Mouse (Mus musculus) cerebellum, postnatal 10 days (tissue): ENCODE results near the gene Rprml.
A peak's percentile ranks its signal among the peaks of the same experiment; 100 is the strongest.

Source experiments
- DNase-seq, 2 experiments: peaks; one replicate each; pipeline ENCODE4 v3.0.0; 2021; ENCODE audit warnings: mixed read lengths in 2 of 2

Rprml gene

GRCm38 (mm10) chr11:103665695-103666094 is 16.3 kb downstream of the Rprml start:
- no peak for DNase-seq

- DNase-seq: peak; percentile 89 to 93
Measured at GRCm38 (mm10) chr11:103666181-103666906, 17.0 kb downstream of the Rprml start.

DNA sequence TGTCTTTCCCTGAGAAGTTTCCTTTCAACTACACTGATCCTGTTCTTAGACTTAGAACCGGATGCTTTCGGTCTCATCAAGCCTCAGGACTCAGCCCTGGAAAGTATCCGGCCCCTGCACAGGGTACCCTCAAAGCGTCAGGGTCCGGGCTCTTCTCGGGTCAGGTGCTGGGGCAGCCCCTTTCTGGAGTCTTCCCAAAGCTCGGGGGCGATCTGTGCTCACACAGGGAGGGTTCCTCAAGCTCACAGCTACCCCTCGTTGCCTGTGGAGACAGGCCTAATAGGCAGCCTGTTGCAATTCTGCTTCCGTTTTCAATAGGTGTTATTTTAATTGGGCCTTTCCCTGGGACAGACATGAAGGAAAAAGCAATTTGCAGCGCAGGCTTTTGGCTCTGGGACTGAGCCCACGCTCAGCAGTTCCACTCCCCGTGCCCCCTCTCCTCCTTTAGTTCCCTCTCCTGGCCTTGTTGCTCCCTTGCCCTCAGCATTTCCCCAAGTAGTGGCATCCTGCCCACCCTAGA is 17.6 kb downstream of the Rprml start:
- peak; percentile 24 to 38 for DNase-seq

GRCm38 (mm10) chr11:103675556-103675955 is 26.2 kb downstream of the Rprml start:
- peak; percentile 85 to 89 for DNase-seq

- DNase-seq: peak; percentile 78 to 80
Measured at GRCm38 (mm10) chr11:103677042-103677441, 27.7 kb downstream of the Rprml start.

DNA sequence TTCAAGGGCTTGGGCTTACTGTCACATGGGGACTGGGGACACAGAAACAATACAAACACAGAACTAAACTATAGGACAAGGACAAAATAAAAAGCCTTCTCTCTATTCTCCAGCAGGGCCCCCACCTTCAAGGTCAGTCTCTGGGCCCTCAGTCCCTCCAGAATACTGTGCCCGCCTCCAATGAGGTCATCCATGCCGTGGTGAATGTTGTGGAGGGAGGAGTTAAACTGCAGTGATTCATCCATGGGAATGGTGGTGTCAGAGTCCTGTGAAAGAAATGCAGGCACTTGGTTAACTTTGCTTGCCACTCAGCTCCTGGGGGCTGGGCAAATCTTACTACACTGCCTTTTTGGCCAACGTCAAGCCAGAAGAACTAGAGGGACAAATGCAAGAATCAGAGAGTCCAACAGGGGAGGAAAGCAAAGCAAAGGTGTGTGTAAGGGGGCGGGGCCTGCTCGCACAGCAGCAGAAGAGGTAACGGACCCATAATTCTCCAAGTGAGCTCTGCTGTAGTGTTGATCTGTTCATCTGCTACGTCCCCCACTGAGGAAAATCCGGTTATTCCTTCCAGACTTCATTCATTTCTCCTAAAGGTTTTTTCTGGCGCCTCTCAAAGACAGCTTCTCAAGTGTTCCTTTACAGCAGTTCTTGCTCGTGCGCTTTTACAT is 34.4 kb downstream of the Rprml start:
- no peak for DNase-seq

- peak; percentile 52 to 67 for DNase-seq
Measured at GRCm38 (mm10) chr11:103685261-103685736, 35.9 kb downstream of the Rprml start.

- DNase-seq: no peak
Measured at GRCm38 (mm10) chr11:103686706-103687105, 37.3 kb downstream of the Rprml start.

- DNase-seq: no peak
Measured at GRCm38 (mm10) chr11:103688271-103688979, 39.1 kb downstream of the Rprml start.

DNA sequence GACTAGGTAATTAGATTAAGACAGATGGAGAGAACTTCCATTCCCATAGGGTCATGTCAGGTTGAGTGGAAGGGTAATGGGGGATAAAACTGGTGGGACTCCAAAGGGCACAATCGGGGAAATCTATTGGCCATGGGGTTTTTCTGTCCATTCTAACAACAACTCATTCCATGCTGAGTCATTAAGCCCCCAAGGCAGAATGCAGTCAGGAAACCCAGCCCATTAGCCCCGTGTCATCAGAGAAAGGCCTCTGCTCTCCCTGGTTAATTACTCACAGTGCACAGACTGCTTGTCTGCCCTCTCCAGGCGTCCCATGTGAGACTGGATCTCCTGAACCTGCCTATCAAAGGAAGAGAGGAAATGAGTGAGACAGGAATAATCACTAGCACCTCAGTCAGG is 39.6 kb downstream of the Rprml start:
- no peak for DNase-seq

DNA sequence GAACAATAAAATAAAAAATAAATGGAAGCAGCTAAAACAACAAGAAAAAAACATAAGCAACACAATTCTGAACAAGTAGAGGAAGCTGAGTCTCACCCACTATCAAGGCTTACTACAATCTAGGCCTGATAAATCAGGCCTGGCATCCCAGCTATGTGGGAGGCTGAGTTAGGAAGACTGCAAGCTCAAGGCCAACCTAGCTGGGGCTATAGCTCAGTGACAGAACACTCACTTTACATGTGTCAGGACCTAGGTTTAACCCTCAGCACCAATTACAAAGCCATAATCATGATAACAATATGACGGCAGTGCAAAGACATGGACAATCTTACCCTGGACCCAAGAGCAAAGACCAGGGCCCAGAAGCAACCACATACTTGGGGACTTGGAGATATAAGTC is 41.7 kb downstream of the Rprml start:
- no peak for DNase-seq

GRCm38 (mm10) chr11:103693241-103693640 is 43.9 kb downstream of the Rprml start:
- DNase-seq: peak; percentile 58 to 65

DNA sequence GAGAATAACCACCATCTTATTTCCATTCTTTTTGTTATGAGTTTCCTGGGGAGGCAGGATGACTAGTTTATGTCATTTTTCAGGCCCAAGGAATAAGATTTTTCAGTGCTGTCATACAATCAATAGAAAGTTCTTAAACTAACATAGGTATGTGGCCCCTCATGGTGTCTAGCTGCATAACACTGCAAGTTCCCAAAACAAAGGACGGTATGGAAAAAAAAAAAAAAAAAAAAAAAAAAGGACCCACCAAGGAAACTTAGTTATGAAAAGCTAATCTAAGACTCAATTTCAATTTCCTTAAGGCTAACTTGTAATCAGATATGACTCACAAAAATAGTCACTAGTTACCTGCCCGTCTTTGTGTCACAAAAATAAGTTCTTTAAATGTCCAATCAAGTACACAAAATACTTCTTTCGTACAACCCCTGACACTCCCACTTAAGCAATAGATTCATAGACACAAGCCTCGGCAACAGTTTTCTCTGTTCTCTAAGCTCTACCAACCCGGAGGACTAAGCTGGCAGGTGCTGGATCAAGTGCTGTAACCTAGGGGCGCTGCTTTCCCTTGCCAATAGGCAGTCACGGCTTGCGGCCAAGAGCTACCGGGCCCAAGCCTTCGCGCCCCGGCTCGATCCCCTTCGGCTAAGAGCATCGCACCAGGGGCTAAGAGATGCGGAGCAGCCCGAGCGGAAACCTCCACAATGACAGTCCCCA is 47.6 kb downstream of the Rprml start:
- DNase-seq: no peak

DNA sequence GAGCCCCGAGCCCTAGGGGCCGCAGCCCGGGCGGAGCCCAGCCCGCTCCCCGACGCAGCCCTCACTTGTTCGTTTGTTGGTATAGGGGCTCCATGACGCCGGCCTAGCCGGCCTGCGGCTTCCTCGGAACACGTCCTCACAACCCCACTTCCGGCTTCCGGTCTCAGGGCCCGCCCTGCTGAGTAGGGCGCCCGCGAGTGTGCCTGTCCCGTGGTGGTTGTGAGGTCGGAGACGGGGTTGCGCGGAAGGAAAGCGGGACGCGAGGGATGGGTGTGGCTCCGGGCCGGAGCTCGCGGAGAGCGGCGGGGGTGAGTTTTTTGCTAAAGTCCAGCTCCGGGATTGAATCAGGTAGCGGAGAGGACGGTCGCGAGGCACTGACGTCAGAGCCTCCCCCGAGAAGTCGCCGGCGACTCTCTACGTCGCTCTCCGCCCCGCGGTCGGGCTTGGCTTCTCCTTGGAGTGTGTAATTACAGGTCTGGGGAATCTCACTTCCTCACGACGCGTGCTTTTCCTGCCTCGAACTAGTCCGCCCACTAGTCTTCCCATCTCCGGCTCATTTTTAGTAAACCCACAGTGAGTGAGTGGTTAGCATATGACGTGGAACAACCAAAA is 48.3 kb downstream of the Rprml start, which contains the start of gene Gosr2:
Gene Gosr2 (minus strand): TSS at position 334 of the 612 bp plus-strand sequence.
- DNase-seq: peak; percentile 94 to 95

GRCm38 (mm10) chr11:103698226-103698625 is 48.9 kb downstream of the Rprml start:
- DNase-seq: no peak
